Mouse (Mus musculus) kidney, embryonic 16.5 days (tissue): ENCODE measurements around the gene Rnf11. TPM values are rescaled to one million over a fixed set of nuclear protein-coding genes. Genes with fewer than 3 reads are reported as not detected.

Experiments
- ATAC-seq: fragments of 200-750 bp; cut with Nextera tagmentation; 2 replicates; pipeline ENCODE4 v1.8.0; 2017; ENCODE audit warnings: moderate TSS enrichment; ENCODE audit not compliant: low FRiP score, low TSS enrichment
- H3K27ac ChIP-seq: fragments of 300-500 bp; sonication (generic); 2 replicates; pipeline ENCODE4 v1.5.1; 2014; ENCODE audit warnings: low read length
- H3K27me3 ChIP-seq: fragments of 300-500 bp; sonication (generic); 2 replicates; pipeline ENCODE4 v1.6.1; 2014; ENCODE audit warnings: low read length, control low read depth, mixed read lengths; ENCODE audit not compliant: insufficient read depth
- H3K36me3 ChIP-seq: fragments of 300-500 bp; sonication (generic); 2 replicates; pipeline ENCODE4 v1.6.1; 2014; ENCODE audit warnings: low read length, control low read depth, mixed read lengths; ENCODE audit not compliant: insufficient read depth
- H3K4me1 ChIP-seq: fragments of 300-500 bp; sonication (generic); 2 replicates; pipeline ENCODE4 v1.6.1; 2014; ENCODE audit warnings: low read length, control low read depth, mixed read lengths; ENCODE audit not compliant: insufficient read depth
- H3K4me2 ChIP-seq: fragments of 300-500 bp; sonication (generic); replicated peaks from 2 replicates; pipeline ENCODE4 v1.6.1; 2014; ENCODE audit warnings: low read depth, low read length
- H3K4me3 ChIP-seq: fragments of 300-500 bp; sonication (generic); 2 replicates; pipeline ENCODE4 v1.5.1; 2014; ENCODE audit warnings: mild to moderate bottlenecking, low read length
- H3K9ac ChIP-seq: fragments of 300-500 bp; sonication (generic); replicated peaks from 2 replicates; pipeline ENCODE4 v1.6.1; 2014; ENCODE audit warnings: low read length
- H3K9me3 ChIP-seq: fragments of 300-500 bp; sonication (generic); 2 replicates; pipeline ENCODE4 v1.6.1; 2016; ENCODE audit warnings: low read length, control low read depth
- WGBS: fragments of 180-500 bp; shearing (Covaris S2); extraction: QIAGEN DNeasy Blood & Tissue Kit; methylation state at CpG from one replicate; pipeline ENCODE4 v1.1.7; 2014; 5-methylcytosine and 5-hydroxymethylcytosine counted together
- polyA plus RNA-seq: library from polyadenylated mRNA; unstranded; fragments of >200 nt; fragmentation: Nextera tagmentation; extraction: Ambion mirVana; gene quantifications from 2 replicates; pipeline ENCODE4 v1.2.1, GENCODE M21; 2015

Rnf11 gene
- polyA plus RNA-seq, 1 experiment from 2014 or later = 29.0 TPM

GRCm38 (mm10) chr4:109422436-109422835 is 62.1 kb downstream of the Rnf11 start:
- WGBS = 73% methylated on average over 6 of the region's 6 CpGs
- no peak for ATAC-seq
- Histone ChIP-seq H3K4me3 (no peak overlapping the region), H3K27ac (no peak overlapping the region), H3K4me1 (peaks cover 9% of the 10 kb centered on the region), H3K9ac (no peak overlapping the region), H3K36me3 (no peaks in the 10 kb centered on the region), H3K27me3 (no peaks in the 10 kb centered on the region), H3K4me2 (no peak overlapping the region), H3K9me3 (no peaks in the 10 kb centered on the region)

GRCm38 (mm10) chr4:109421608-109422007 is 62.9 kb downstream of the Rnf11 start:
- Histone ChIP-seq H3K9ac (no peak overlapping the region), H3K27ac (no peak overlapping the region), H3K4me2 (no peak overlapping the region), H3K36me3 (no peaks in the 10 kb centered on the region), H3K9me3 (no peaks in the 10 kb centered on the region), H3K27me3 (no peaks in the 10 kb centered on the region), H3K4me3 (no peak overlapping the region), H3K4me1 (peaks cover 9% of the 10 kb centered on the region)
- WGBS = 83% methylated on average over 7 of the region's 7 CpGs
- ATAC-seq = no peak

- no peak overlapping the region for H3K27ac ChIP-seq
- no peaks in the 10 kb centered on the region for H3K27me3 ChIP-seq
- no peak overlapping the region for H3K4me3 ChIP-seq
- H3K4me2 ChIP-seq = no peak overlapping the region
- WGBS = 72% methylated on average over 8 of the region's 8 CpGs
- H3K9me3 ChIP-seq = no peaks in the 10 kb centered on the region
- peaks cover 9% of the 10 kb centered on the region for H3K4me1 ChIP-seq
- H3K9ac ChIP-seq = no peak overlapping the region
- H3K36me3 ChIP-seq = no peaks in the 10 kb centered on the region
- 0 out of 2 replicates have a peak, but pooled peaks have one; percentile 3 for ATAC-seq
Measured at GRCm38 (mm10) chr4:109420138-109420795, 64.3 kb downstream of the Rnf11 start.

GRCm38 (mm10) chr4:109419563-109419962 is 65.0 kb downstream of the Rnf11 start:
- H3K9ac ChIP-seq = no peak overlapping the region
- H3K27ac ChIP-seq = peak overlapping the region; percentile 19
- no peaks in the 10 kb centered on the region for H3K36me3 ChIP-seq
- 75% methylated on average over 4 of the region's 4 CpGs for WGBS
- H3K9me3 ChIP-seq = no peaks in the 10 kb centered on the region
- ATAC-seq = peak; percentile 29; the same call in 1 of the 2 replicates
- H3K4me1 ChIP-seq = peaks cover 9% of the 10 kb centered on the region
- H3K27me3 ChIP-seq = no peaks in the 10 kb centered on the region
- H3K4me2 ChIP-seq = no peak overlapping the region
- no peak overlapping the region for H3K4me3 ChIP-seq

GRCm38 (mm10) chr4:109419017-109419416 is 65.5 kb downstream of the Rnf11 start:
- WGBS = 12% methylated on average over 3 of the region's 3 CpGs
- Histone ChIP-seq H3K27ac (peak overlapping the region; percentile 19), H3K27me3 (no peaks in the 10 kb centered on the region), H3K9me3 (no peaks in the 10 kb centered on the region), H3K9ac (no peak overlapping the region), H3K4me3 (no peak overlapping the region), H3K4me1 (peaks cover 11% of the 10 kb centered on the region), H3K4me2 (no peak overlapping the region), H3K36me3 (no peaks in the 10 kb centered on the region)
- peak; percentile 87 for ATAC-seq

- no peaks in the 10 kb centered on the region for H3K9me3 ChIP-seq
- no peaks in the 10 kb centered on the region for H3K36me3 ChIP-seq
- no peak overlapping the region for H3K4me3 ChIP-seq
- H3K27me3 ChIP-seq = no peaks in the 10 kb centered on the region
- WGBS = 81% methylated on average over 1 of the region's 1 CpGs
- H3K27ac ChIP-seq = no peak overlapping the region
- peaks cover 11% of the 10 kb centered on the region for H3K4me1 ChIP-seq
- no peak overlapping the region for H3K9ac ChIP-seq
- H3K4me2 ChIP-seq = no peak overlapping the region
- no peak for ATAC-seq
Measured at GRCm38 (mm10) chr4:109417998-109418397, 66.5 kb downstream of the Rnf11 start.

GRCm38 (mm10) chr4:109412233-109412632 is 72.3 kb downstream of the Rnf11 start:
- H3K4me1 ChIP-seq = 0 out of 2 replicates have a peak, but pooled peaks cover 4% of the 10 kb centered on the region
- 80% methylated on average over 5 of the region's 5 CpGs for WGBS
- no peak overlapping the region for H3K27ac ChIP-seq
- no peaks in the 10 kb centered on the region for H3K9me3 ChIP-seq
- no peak overlapping the region for H3K9ac ChIP-seq
- H3K4me3 ChIP-seq = no peak overlapping the region
- no peaks in the 10 kb centered on the region for H3K27me3 ChIP-seq
- no peak overlapping the region for H3K4me2 ChIP-seq
- ATAC-seq = no peak
- no peaks in the 10 kb centered on the region for H3K36me3 ChIP-seq

GRCm38 (mm10) chr4:109411377-109411967 is 73.1 kb downstream of the Rnf11 start:
- Histone ChIP-seq H3K9me3 (no peaks in the 10 kb centered on the region), H3K27me3 (no peaks in the 10 kb centered on the region), H3K4me3 (no peak overlapping the region), H3K27ac (no peak overlapping the region), H3K9ac (no peak overlapping the region), H3K4me2 (no peak overlapping the region), H3K4me1 (peaks cover 10% of the 10 kb centered on the region; the same call in 1 of the 2 replicates), H3K36me3 (no peaks in the 10 kb centered on the region)
- WGBS = 91% methylated on average over 6 of the region's 6 CpGs
- no peak for ATAC-seq

- Histone ChIP-seq H3K4me3 (no peak overlapping the region), H3K27me3 (no peaks in the 10 kb centered on the region), H3K4me2 (no peak overlapping the region), H3K27ac (no peak overlapping the region), H3K36me3 (no peaks in the 10 kb centered on the region), H3K4me1 (peaks cover 16% of the 10 kb centered on the region), H3K9ac (no peak overlapping the region), H3K9me3 (no peaks in the 10 kb centered on the region)
- no peak for ATAC-seq
- WGBS = 54% methylated on average over 9 of the region's 9 CpGs
Measured at GRCm38 (mm10) chr4:109410681-109411376, 73.7 kb downstream of the Rnf11 start.
